Mouse (Mus musculus) lung, adult 2 months (tissue): ENCODE measurements around the gene Ift57.

ENCODE experiments used
- CTCF ChIP-seq: fragments of 200-500 bp; IDR thresholded peaks from 2 replicates; pipeline ENCODE4 v1.5.1; 2011; ENCODE audit warnings: mild to moderate bottlenecking, low read length, control low read depth; ENCODE audit not compliant: insufficient read depth
- POLR2A ChIP-seq: fragments of 200-500 bp; IDR thresholded peaks from 2 replicates; pipeline ENCODE4 v1.6.1; 2011; ENCODE audit warnings: low read depth, mild to moderate bottlenecking, control low read depth, low read length, borderline replicate concordance; ENCODE audit errors: extremely low read depth

GRCm38 (mm10) chr16:49760517-49761203, 61.6 kb downstream of the Ift57 start:
- no peak for TF ChIP-seq CTCF
- no peak for TF ChIP-seq POLR2A
